Mouse (Mus musculus) neutrophil, adult 65 days (primary cell): ENCODE results near the gene Slc43a2. TPM values are rescaled to one million over a fixed set of nuclear protein-coding genes. Genes with fewer than 3 reads are reported as not detected.

Experiments used
- total RNA-seq: library from RNA; stranded (reverse); gene quantifications from 2 replicates; pipeline ENCODE4 v1.2.4, GENCODE M21; 2023

Gene Slc43a2
- 48.8 and 80.5 TPM in 2 replicates for total RNA-seq

GRCm38 (mm10) chr11:75531469-75532242 is at the start of gene Slc43a2:
Gene Slc43a2 (plus strand): TSS chr11:75531694.

GRCm38 (mm10) chr11:75486601-75487285 is 44.8 kb upstream of the Slc43a2 start, which contains the start of gene Prpf8:
Gene Prpf8 (plus strand): TSS chr11:75486816.

GRCm38 (mm10) chr11:75509741-75510626 is 21.5 kb upstream of the Slc43a2 start, which contains the start of gene Rilp:
Gene Rilp (plus strand): TSS chr11:75510094.

GRCm38 (mm10) chr11:75513336-75513735 is 18.2 kb upstream of the Slc43a2 start, which contains the start of gene Scarf1:
Gene Scarf1 (plus strand): TSS chr11:75513540.

GRCm38 (mm10) chr11:75587493-75588284 is 56.2 kb downstream of the Slc43a2 start, which contains the start of gene Pitpna:
Gene Pitpna (plus strand): TSS chr11:75588097.

Other genes starting within 250 kb of the Slc43a2 start
- 46.0 and 60.1 TPM in 2 replicates for gene Rpa1, start 183.4 kb upstream of the Slc43a2 start, total RNA-seq
- gene Smyd4, start 183.3 kb upstream of the Slc43a2 start, total RNA-seq: 2.2 and 2.4 TPM in 2 replicates
- 12.8 and 20.2 TPM in 2 replicates for gene Serpinf1, start 109.0 kb upstream of the Slc43a2 start, total RNA-seq
- gene Serpinf2, start 92.1 kb upstream of the Slc43a2 start, total RNA-seq: 0.28 TPM in 1 of 2 replicates, not detected in the other
- gene Wdr81, start 77.0 kb upstream of the Slc43a2 start, total RNA-seq: 27.5 and 41.1 TPM in 2 replicates
- gene Tlcd2, start 70.0 kb upstream of the Slc43a2 start, total RNA-seq: 5.6 and 7.5 TPM in 2 replicates
- 101 and 113 TPM in 2 replicates for gene Prpf8, start 44.9 kb upstream of the Slc43a2 start, total RNA-seq
- gene Rilp, start 21.6 kb upstream of the Slc43a2 start, total RNA-seq: 0.84 and 0.85 TPM in 2 replicates
- gene Scarf1, start 18.2 kb upstream of the Slc43a2 start, total RNA-seq: 0.79 and 1.1 TPM in 2 replicates
- gene Pitpna, start 56.4 kb downstream of the Slc43a2 start, total RNA-seq: 231 and 247 TPM in 2 replicates
- 101 and 111 TPM in 2 replicates for gene Inpp5k, start 99.3 kb downstream of the Slc43a2 start, total RNA-seq
- gene Myo1c, start 118.8 kb downstream of the Slc43a2 start, total RNA-seq: 50.0 and 62.0 TPM in 2 replicates
- gene Crk, start 147.6 kb downstream of the Slc43a2 start, total RNA-seq: 49.7 and 73.0 TPM in 2 replicates
- gene Ywhae, start 201.2 kb downstream of the Slc43a2 start, total RNA-seq: 182 and 196 TPM in 2 replicates